Mouse (Mus musculus) left cerebral cortex, adult 6 months (tissue): ENCODE measurements around the gene Usp2. TPM values are rescaled to one million over a fixed set of nuclear protein-coding genes. Genes with fewer than 3 reads are reported as not detected.

Experiments used
- long read RNA-seq, 2 experiments: library from polyadenylated mRNA; unstranded; transcript quantifications; one replicate each; pipeline ENCODE4 v2.0.0; 2019 to 2020
- polyA plus RNA-seq: library from polyadenylated mRNA; unstranded; fragments of <200 nt; fragmentation: Nextera tagmentation; gene quantifications from 2 replicates; pipeline ENCODE4 v1.2.3, GENCODE M21; 2021

The Usp2 gene
- 119 and 125 TPM in 2 replicates for polyA plus RNA-seq
- long read RNA-seq, experiment 1, transcript Usp2-201 (13 exons, 3,867 nt) = minor isoform, 19 of 141 reads
- long read RNA-seq, experiment 1, transcript Usp2-202 (12 exons, 2,057 nt) = major isoform, 102 of 141 reads
- long read RNA-seq, experiment 1, partial matches to known transcripts = 2 of 141 reads
- long read RNA-seq, experiment 1, other reads (novel, unspliced or antisense) = 18 of 141 reads
- long read RNA-seq, experiment 2, transcript Usp2-201 (13 exons, 3,867 nt) = minor isoform, 8 of 142 reads
- long read RNA-seq, experiment 2, transcript Usp2-202 (12 exons, 2,057 nt) = major isoform, 86 of 142 reads
- long read RNA-seq, experiment 2, partial matches to known transcripts = 17 of 142 reads
- long read RNA-seq, experiment 2, other reads (novel, unspliced or antisense) = 27 of 142 reads

GRCm38 (mm10) chr9:44066785-44067225, at the start of gene Usp2:
Gene Usp2, plus strand, starts transcription at chr9:44067021.

GRCm38 (mm10) chr9:44042836-44043707, 23.7 kb upstream of the Usp2 start, which contains the start of gene Thy1:
Gene Thy1, plus strand, starts transcription at chr9:44043384.

GRCm38 (mm10) chr9:44101490-44101889, 34.7 kb downstream of the Usp2 start, which contains the start of gene Mfrp:
Gene Mfrp, plus strand, starts transcription at chr9:44101729.

GRCm38 (mm10) chr9:44107110-44107509, 40.3 kb downstream of the Usp2 start, which contains the start of gene C1qtnf5:
Gene C1qtnf5, plus strand, starts transcription at chr9:44107245.

GRCm38 (mm10) chr9:44113105-44113789, 46.4 kb downstream of the Usp2 start, which contains the start of the genes Gm49380 and Rnf26:
Gene Gm49380, minus strand, starts transcription at chr9:44113500.
Gene Rnf26, minus strand, starts transcription at chr9:44113517.

GRCm38 (mm10) chr9:44134101-44134850, 67.5 kb downstream of the Usp2 start, which contains the start of gene Mcam:
Gene Mcam, plus strand, starts transcription at chr9:44134469.

Other genes with a start within 250 kb of the Usp2 start
- 304 and 337 TPM in 2 replicates for gene Thy1, start 23.6 kb upstream of the Usp2 start, polyA plus RNA-seq
- 0.04 and 0.09 TPM in 2 replicates for gene Mfrp, start 34.7 kb downstream of the Usp2 start, polyA plus RNA-seq
- gene C1qtnf5, start 40.2 kb downstream of the Usp2 start, polyA plus RNA-seq = 25.1 and 31.8 TPM in 2 replicates
- gene Gm49380, start 46.5 kb downstream of the Usp2 start, polyA plus RNA-seq = 0.18 and 0.23 TPM in 2 replicates
- gene Rnf26, start 46.5 kb downstream of the Usp2 start, polyA plus RNA-seq = 9.9 and 25.8 TPM in 2 replicates
- gene Mcam, start 67.4 kb downstream of the Usp2 start, polyA plus RNA-seq = 3.0 and 4.2 TPM in 2 replicates
- gene Cbl, start 167.0 kb downstream of the Usp2 start, polyA plus RNA-seq = 8.2 and 8.3 TPM in 2 replicates
- 5.5 and 6.3 TPM in 2 replicates for gene Ccdc153, start 173.7 kb downstream of the Usp2 start, polyA plus RNA-seq
- 0.29 and 0.55 TPM in 2 replicates for gene Pdzd3, start 184.4 kb downstream of the Usp2 start, polyA plus RNA-seq
- 3.7 and 6.2 TPM in 2 replicates for gene Nlrx1, start 201.6 kb downstream of the Usp2 start, polyA plus RNA-seq
- gene Abcg4, start 221.6 kb downstream of the Usp2 start, polyA plus RNA-seq = 16.5 and 27.8 TPM in 2 replicates
- gene Hinfp, start 238.7 kb downstream of the Usp2 start, polyA plus RNA-seq = 3.3 and 4.6 TPM in 2 replicates